ENCODE assay signal across 9 mouse cellular contexts in genomic region chr10:112926961-112927360, GRCm38 (mm10). TPM values are rescaled to one million over a fixed set of nuclear protein-coding genes. Genes with fewer than 3 reads are reported as not detected.
DNase-seq lines count a peak whose midpoint lies in the region; ATAC-seq and TF ChIP-seq lines count a peak whose summit lies in the region.
"Had no signal": no experiment of that assay in that cellular context is flagged by ENCODE, and none has a peak within 500 bp of the region (broad histone marks: within the 10 kb centered on the region; RNA-seq: fewer than 3 reads in every experiment).

No protein-coding gene starts in this region.

- DNase-seq in CD4-positive, CD25-positive, alpha-beta regulatory T cell, adult 2 months (ENCODE audit: low read depth, low spot score), result peak; percentile 3
- no peak for DNase-seq in layer of hippocampus, adult 8-10 months (ENCODE audit: low spot score in 2 of 2)
- DNase-seq in layer of hippocampus, adult 9-11 months, result no peak
- no peak for DNase-seq in cerebellum, adult 11 months
- DNase-seq: kidney, postnatal 4 days had no signal

- no peak overlapping the region for H3K27ac ChIP-seq in hindbrain, embryonic 12.5 days

- peak overlapping the region; percentile 81 for H3K4me2 ChIP-seq in hindbrain, embryonic 12.5 days (replicated peaks)

- 0 out of 2 replicates have a peak overlapping the region, but pooled peaks have one; percentile 87 for H3K4me3 ChIP-seq in E14TG2a.4 (replicated peaks; ENCODE audit: low read length)
- H3K4me3 ChIP-seq in hindbrain, embryonic 12.5 days, result peak overlapping the region; percentile 76

- H3K36me3 ChIP-seq in E14TG2a.4 (ENCODE audit: insufficient read depth, low read length), result peaks cover 28% of the 10 kb centered on the region
- H3K36me3 ChIP-seq in hindbrain, embryonic 12.5 days, result peaks cover 27% of the 10 kb centered on the region

- H3K27me3 ChIP-seq in E14TG2a.4 (ENCODE audit: insufficient read depth, low read length), result no peaks in the 10 kb centered on the region
- H3K27me3 ChIP-seq in hindbrain, embryonic 12.5 days, result no peaks in the 10 kb centered on the region

- H3K4me1 ChIP-seq in E14TG2a.4 (replicated peaks; ENCODE audit: low read depth, low read length), result peaks cover 28% of the 10 kb centered on the region
- H3K4me1 ChIP-seq in hindbrain, embryonic 12.5 days, result peaks cover 25% of the 10 kb centered on the region

- no peak for TF ChIP-seq CTCF in E14TG2a.4 (conservative IDR thresholded peaks at IDR 0.05; ENCODE audit: low read length)

- no peaks in the 10 kb centered on the region for H3K9me3 ChIP-seq in E14TG2a.4 (ENCODE audit: low read length)
- no peaks in the 10 kb centered on the region for H3K9me3 ChIP-seq in hindbrain, embryonic 12.5 days (replicated peaks)

- no peak overlapping the region for H3K9ac ChIP-seq in hindbrain, embryonic 12.5 days

- no peak for ATAC-seq in CD4-positive, CD25-positive, alpha-beta regulatory T cell, adult 4 months
- ATAC-seq in hindbrain, embryonic 12.5 days (ENCODE audit: low FRiP score), result no peak
- peak; percentile 11; the same call in 1 of the 2 replicates for ATAC-seq in megakaryocyte-erythroid progenitor cell, adult 5-6 weeks (replicated peaks; ENCODE audit: low FRiP score, low TSS enrichment, poor library complexity, severe bottlenecking)

RNA-seq across cellular contexts. Expression of gene Atxn7l3b, which starts 1.8 kb away (rescaled TPM):
- polyA plus RNA-seq in CD4-positive, CD25-positive, alpha-beta regulatory T cell, adult 4 months (2017; shearing (Covaris generic)), result 10 to 100 TPM; 28.7 to 43.5 TPM
- polyA plus RNA-seq in hindbrain, embryonic 12.5 days (2016; fragmentation: Nextera tagmentation; extraction: Ambion mirVana), result 362 and 396 TPM in 2 replicates
- 37.3 and 48.3 TPM in 2 replicates for total RNA-seq in megakaryocyte-erythroid progenitor cell, adult 5-6 weeks (2014; fragmentation: Nextera tagmentation)
- total RNA-seq in megakaryocyte-erythroid progenitor cell, adult 5-6 weeks (2017), result 48.7 and 63.9 TPM in 2 replicates
- 100 to 1,000 TPM; 142 to 162 (median 150) TPM for total RNA-seq in layer of hippocampus, adult 8-10 months (2022)
